Mouse (Mus musculus) cortical plate, adult 2 months (tissue): ENCODE data around the gene Ptprt.

Experiments
- CTCF ChIP-seq: fragments of 200-500 bp; IDR thresholded peaks from 2 replicates; pipeline ENCODE4 v1.5.1; 2011; ENCODE audit warnings: mild to moderate bottlenecking, control low read depth, low read length; ENCODE audit not compliant: insufficient read depth; ENCODE audit errors: extremely low read depth
- POLR2A ChIP-seq: fragments of 200-500 bp; IDR thresholded peaks from 2 replicates; pipeline ENCODE4 v1.6.1; 2011; ENCODE audit warnings: mild to moderate bottlenecking, low read length, control low read depth; ENCODE audit not compliant: insufficient read depth; ENCODE audit errors: extremely low read depth

- TF ChIP-seq POLR2A (no peak), CTCF (no peak)
Observed at GRCm38 (mm10) chr2:161516921-161517320, 1144.0 kb downstream of the Ptprt start.
